Mouse (Mus musculus): ENCODE measurements around the gene Ncf2. TPM values are rescaled to one million over a fixed set of nuclear protein-coding genes. Genes with fewer than 3 reads are reported as not detected.

Gene Ncf2
- polyA plus RNA-seq, 1 experiment from 2014 or later, result 5.9 TPM

DNA sequence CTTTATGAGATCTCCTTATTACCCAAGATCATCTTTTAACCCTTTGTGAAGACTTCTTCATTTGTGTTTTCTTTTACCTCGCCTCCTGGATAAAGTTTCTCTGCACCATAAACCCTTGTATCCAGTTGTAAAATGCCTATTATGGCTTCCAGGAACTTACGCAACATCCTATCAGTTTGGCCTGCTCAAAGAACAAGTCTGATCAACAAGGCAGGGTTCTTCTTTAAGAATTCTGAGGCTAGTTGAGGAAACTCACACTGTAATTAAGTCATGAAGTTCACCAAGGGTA, 8.3 kb downstream of the Ncf2 start:
- H3K4me2 ChIP-seq (ENCODE audit: low read depth, low read length), result no peak overlapping the region
- DNase-seq (ENCODE audit: low spot score) (no peak), ATAC-seq (ENCODE audit: low read depth) (no peak)
- H3K9me3 ChIP-seq (ENCODE audit: control insufficient read depth, low read length), result no peaks in the 10 kb centered on the region
- H3K27me3 ChIP-seq (replicated peaks; ENCODE audit: control insufficient read depth, insufficient read depth, low read length), result no peaks in the 10 kb centered on the region
- no peak overlapping the region for H3K4me3 ChIP-seq (ENCODE audit: low read depth, low read length)
- no peak overlapping the region; the same call in 1 of the 2 replicates for H3K27ac ChIP-seq (replicated peaks; ENCODE audit: low read depth, low read length)
- no peaks in the 10 kb centered on the region for H3K36me3 ChIP-seq (ENCODE audit: control insufficient read depth, insufficient read depth, low read length)
- WGBS, result 84% methylated on average over 2 of the region's 2 CpGs
- no peak overlapping the region for H3K9ac ChIP-seq (ENCODE audit: low read depth, low read length)
- no peaks in the 10 kb centered on the region for H3K4me1 ChIP-seq (ENCODE audit: control insufficient read depth, insufficient read depth, low read length)

DNA sequence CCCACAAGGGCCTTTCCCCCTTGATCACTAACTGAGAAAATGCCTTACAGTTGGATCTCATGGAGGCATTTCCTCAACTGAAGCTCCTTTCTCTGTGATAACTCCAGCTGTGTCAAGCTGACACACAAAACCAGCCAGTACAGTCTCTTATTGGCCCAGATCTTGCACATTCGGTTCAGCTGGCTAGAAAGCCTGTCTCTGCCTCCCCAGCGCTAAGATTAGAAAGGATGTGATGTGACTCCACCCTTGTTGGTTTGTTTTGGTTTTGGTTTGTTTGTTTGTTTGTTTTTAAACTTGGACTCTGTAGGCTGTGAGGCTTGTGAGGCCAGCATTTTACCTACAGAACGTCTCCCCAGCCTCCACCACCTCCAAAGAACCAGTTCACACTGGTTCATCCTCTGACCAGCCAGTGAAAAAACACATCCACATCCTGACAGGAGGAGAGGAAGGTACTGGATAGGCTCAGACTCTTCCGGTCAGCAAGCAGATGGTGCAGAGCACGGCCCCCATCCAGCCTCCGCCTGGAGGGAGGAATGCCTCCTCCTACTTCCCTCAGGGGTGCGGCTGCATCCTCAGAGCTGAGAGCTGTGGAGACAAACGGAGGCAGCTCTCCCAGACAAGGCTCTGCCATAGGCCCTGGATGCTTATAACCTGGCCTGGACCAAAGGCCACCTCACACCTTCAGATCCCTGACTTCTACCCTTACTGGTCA, 9.7 kb downstream of the Ncf2 start:
- peak; percentile 23; the same call in 1 of the 2 replicates for ATAC-seq (ENCODE audit: low read depth)
- H3K4me1 ChIP-seq (ENCODE audit: control insufficient read depth, insufficient read depth, low read length), result no peaks in the 10 kb centered on the region
- no peak overlapping the region for H3K4me2 ChIP-seq (ENCODE audit: low read depth, low read length)
- DNase-seq (ENCODE audit: low spot score), result peak; percentile 48
- no peak overlapping the region for H3K9ac ChIP-seq (ENCODE audit: low read depth, low read length)
- H3K27ac ChIP-seq (replicated peaks; ENCODE audit: low read depth, low read length), result no peak overlapping the region
- no peaks in the 10 kb centered on the region for H3K27me3 ChIP-seq (replicated peaks; ENCODE audit: control insufficient read depth, insufficient read depth, low read length)
- WGBS, result 42% methylated on average over 8 of the region's 8 CpGs
- no peaks in the 10 kb centered on the region for H3K9me3 ChIP-seq (ENCODE audit: control insufficient read depth, low read length)
- H3K36me3 ChIP-seq (ENCODE audit: control insufficient read depth, insufficient read depth, low read length), result no peaks in the 10 kb centered on the region
- no peak overlapping the region for H3K4me3 ChIP-seq (ENCODE audit: low read depth, low read length)

DNA sequence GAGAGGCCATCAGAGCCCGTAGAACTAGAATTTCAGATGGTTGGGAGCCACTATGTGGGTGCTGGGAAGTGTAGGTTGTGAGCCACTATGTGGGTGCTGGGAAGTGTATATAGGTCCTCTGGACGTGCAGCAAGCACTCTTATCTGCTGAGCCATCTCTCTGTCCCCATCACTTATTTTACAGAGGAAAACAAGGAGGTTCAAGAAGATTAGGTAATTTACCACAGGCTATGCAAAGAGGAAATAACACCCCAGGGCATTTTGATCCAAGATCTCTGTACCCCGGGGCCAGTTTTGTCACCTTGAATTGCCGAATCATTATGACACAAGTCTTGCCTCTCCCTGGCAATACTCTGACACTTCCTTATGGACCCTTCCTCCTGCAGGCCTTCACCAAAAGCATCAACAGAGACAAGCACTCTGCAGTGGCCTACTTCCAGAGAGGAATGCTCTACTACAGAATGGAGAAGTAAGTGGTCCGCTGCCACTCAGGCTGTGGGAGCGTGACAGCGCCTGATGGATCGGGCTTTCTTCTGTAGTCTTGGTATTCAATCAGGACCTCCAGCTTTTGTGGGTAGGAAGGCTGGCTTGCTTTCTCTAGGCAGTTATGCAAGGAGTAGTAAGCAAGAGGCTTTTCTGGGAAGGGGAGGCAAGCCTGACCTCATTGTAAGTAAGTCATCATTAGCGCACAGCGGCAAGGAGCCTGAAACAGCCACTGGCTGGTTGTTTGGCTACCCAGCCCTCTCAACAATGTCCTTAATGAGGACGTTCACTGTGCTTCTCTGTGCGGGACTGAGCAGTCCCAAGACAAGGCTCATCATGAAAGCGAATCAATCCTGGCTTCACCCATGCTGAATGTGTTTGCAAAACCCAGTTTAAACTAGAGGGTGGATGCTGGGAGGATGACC, 10.8 kb downstream of the Ncf2 start:
- no peaks in the 10 kb centered on the region for H3K9me3 ChIP-seq (ENCODE audit: control insufficient read depth, low read length)
- WGBS, result 75% methylated on average over 13 of the region's 13 CpGs

DNA sequence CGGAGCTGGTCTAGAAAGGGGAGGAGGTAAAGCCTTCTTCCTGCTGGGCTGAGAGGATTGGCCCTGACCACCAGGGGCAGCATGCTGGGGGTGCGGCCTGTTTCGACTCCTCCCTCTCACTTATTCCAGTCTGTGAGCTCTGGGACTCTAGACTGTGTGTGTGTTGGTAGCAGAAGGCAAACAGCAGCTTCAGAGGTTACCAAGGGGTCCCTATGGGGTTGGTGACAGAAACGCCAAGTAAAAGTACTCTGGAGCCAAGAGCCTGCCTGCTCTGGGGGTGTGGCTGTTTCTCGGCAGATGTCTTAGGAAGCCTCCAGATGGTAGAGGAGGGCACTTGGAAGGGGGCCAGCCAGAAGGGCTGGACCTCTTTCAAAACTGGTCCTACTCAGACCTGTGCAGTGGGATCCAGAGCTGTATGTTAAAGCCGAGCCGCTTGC, 15.3 kb downstream of the Ncf2 start:
- peak; percentile 84 for DNase-seq (ENCODE audit: low spot score)
- WGBS, result 28% methylated on average over 5 of the region's 7 CpGs
- no peaks in the 10 kb centered on the region for H3K36me3 ChIP-seq (ENCODE audit: control insufficient read depth, insufficient read depth, low read length)
- no peaks in the 10 kb centered on the region for H3K27me3 ChIP-seq (replicated peaks; ENCODE audit: control insufficient read depth, insufficient read depth, low read length)
- no peaks in the 10 kb centered on the region for H3K9me3 ChIP-seq (ENCODE audit: control insufficient read depth, low read length)
- peak overlapping the region; percentile 4 for H3K4me2 ChIP-seq (ENCODE audit: low read depth, low read length)
- H3K27ac ChIP-seq (replicated peaks; ENCODE audit: low read depth, low read length), result no peak overlapping the region
- no peak overlapping the region for H3K4me3 ChIP-seq (ENCODE audit: low read depth, low read length)
- peaks cover 17% of the 10 kb centered on the region; the same call in 1 of the 2 replicates for H3K4me1 ChIP-seq (ENCODE audit: control insufficient read depth, insufficient read depth, low read length)
- peak; percentile 93 for ATAC-seq (ENCODE audit: low read depth)
- H3K9ac ChIP-seq (ENCODE audit: low read depth, low read length), result no peak overlapping the region

More for the DNA sequence above, 10.8 kb downstream of the Ncf2 start:
- H3K4me1 ChIP-seq (ENCODE audit: control insufficient read depth, insufficient read depth, low read length), result 0 out of 2 replicates have a peak, but pooled peaks cover 5% of the 10 kb centered on the region
- H3K4me2 ChIP-seq (ENCODE audit: low read depth, low read length), result no peak overlapping the region
- no peaks in the 10 kb centered on the region for H3K27me3 ChIP-seq (replicated peaks; ENCODE audit: control insufficient read depth, insufficient read depth, low read length)
- no peak overlapping the region for H3K4me3 ChIP-seq (ENCODE audit: low read depth, low read length)
- no peak; the same call in 1 of the 2 replicates for ATAC-seq (ENCODE audit: low read depth)
- no peak overlapping the region for H3K9ac ChIP-seq (ENCODE audit: low read depth, low read length)
- H3K36me3 ChIP-seq (ENCODE audit: control insufficient read depth, insufficient read depth, low read length), result no peaks in the 10 kb centered on the region
- no peak for DNase-seq (ENCODE audit: low spot score)
- H3K27ac ChIP-seq (replicated peaks; ENCODE audit: low read depth, low read length), result no peak overlapping the region

DNA sequence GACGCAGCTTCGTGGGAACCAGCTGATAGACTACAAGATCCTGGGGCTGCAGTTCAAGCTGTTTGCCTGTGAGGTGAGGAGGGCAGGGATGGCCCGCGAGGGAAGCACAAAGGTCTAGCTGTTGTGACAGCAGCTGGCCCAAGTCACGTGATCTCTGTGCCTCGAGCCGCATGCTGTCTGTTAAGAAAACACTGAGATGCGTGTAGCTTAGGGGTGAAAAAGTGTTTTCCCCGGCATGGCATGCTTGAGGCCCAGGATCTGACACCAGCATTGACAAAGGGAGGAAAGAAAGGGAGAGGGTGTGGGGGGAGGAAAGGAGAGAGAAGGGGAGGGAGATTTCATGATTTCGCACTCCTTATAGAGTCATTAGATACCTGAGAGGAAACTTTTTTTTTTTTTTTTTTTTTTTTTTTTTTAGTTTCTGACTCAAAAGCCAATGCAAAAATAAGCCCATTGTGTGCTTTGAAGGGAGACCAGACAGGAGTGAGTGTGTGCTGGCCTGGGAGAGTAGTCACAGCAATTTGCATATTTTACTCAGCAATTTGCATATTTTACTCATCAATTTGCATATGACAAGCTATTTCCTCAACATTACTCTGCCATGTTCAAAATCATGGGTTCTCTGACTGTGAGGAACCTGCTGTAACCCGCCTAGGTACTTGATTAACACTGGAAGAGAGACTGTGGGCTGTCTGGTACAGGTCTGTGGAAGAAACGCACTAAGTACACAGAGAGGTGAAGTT, 17.2 kb downstream of the Ncf2 start:
- peaks cover 17% of the 10 kb centered on the region; the same call in 1 of the 2 replicates for H3K4me1 ChIP-seq (ENCODE audit: control insufficient read depth, insufficient read depth, low read length)
- no peak overlapping the region for H3K9ac ChIP-seq (ENCODE audit: low read depth, low read length)
- DNase-seq (ENCODE audit: low spot score) (peak; percentile 45), ATAC-seq (ENCODE audit: low read depth) (no peak)
- H3K4me2 ChIP-seq (ENCODE audit: low read depth, low read length), result no peak overlapping the region
- H3K36me3 ChIP-seq (ENCODE audit: control insufficient read depth, insufficient read depth, low read length), result no peaks in the 10 kb centered on the region
- H3K27me3 ChIP-seq (replicated peaks; ENCODE audit: control insufficient read depth, insufficient read depth, low read length), result no peaks in the 10 kb centered on the region
- 0 out of 2 replicates have a peak overlapping the region, but pooled peaks have one; percentile 28 for H3K27ac ChIP-seq (replicated peaks; ENCODE audit: low read depth, low read length)
- no peaks in the 10 kb centered on the region for H3K9me3 ChIP-seq (ENCODE audit: control insufficient read depth, low read length)
- H3K4me3 ChIP-seq (ENCODE audit: low read depth, low read length), result no peak overlapping the region
- WGBS, result 25% methylated on average over 12 of the region's 12 CpGs

DNA sequence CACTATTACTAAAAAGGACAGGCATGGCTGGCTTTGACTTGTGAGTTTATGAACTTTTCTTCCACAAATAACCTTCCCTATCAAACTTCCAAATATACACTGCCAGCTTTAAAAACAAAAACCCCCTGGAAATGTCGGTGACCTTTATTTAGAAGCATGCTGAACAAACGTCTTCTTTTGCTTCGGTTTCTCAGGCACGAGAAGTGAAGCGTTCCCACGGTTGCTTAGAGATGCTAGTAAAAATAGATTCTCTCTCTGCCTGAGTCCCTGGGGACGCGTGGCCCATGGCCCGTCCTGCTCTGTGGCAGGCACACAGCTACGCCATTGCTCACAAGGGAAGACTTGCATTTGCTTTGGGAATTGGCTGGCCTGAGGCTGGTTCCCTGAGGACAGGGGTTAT, 17.8 kb downstream of the Ncf2 start:
- 0 out of 2 replicates have a peak overlapping the region, but pooled peaks have one; percentile 28 for H3K27ac ChIP-seq (replicated peaks; ENCODE audit: low read depth, low read length)
- no peak overlapping the region for H3K4me3 ChIP-seq (ENCODE audit: low read depth, low read length)
- no peaks in the 10 kb centered on the region for H3K36me3 ChIP-seq (ENCODE audit: control insufficient read depth, insufficient read depth, low read length)
- 34% methylated on average over 10 of the region's 10 CpGs for WGBS
- peaks cover 17% of the 10 kb centered on the region; the same call in 1 of the 2 replicates for H3K4me1 ChIP-seq (ENCODE audit: control insufficient read depth, insufficient read depth, low read length)
- H3K27me3 ChIP-seq (replicated peaks; ENCODE audit: control insufficient read depth, insufficient read depth, low read length), result no peaks in the 10 kb centered on the region
- no peak overlapping the region for H3K4me2 ChIP-seq (ENCODE audit: low read depth, low read length)
- no peak overlapping the region for H3K9ac ChIP-seq (ENCODE audit: low read depth, low read length)
- no peak for ATAC-seq (ENCODE audit: low read depth)
- peak; percentile 67 for DNase-seq (ENCODE audit: low spot score)
- H3K9me3 ChIP-seq (ENCODE audit: control insufficient read depth, low read length), result no peaks in the 10 kb centered on the region

DNA sequence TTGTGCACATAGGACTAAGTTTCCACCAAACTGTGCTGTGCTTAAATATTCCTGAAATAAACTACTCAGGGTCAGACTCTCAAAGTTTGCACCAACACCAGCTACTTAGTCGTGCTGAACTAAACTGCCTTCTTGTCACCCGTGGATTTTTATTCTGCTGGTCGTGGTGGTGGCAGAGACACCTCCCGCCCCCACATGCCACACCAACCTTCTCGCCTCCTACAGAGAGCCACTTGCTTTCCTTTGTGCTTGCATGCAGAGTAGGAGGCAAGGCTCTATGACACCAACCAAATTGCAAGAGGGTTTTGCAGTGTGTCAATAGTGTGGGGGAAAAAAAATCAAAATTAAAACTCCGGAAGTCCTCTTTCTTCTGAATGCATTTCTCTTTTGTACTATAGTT, 19.6 kb downstream of the Ncf2 start:
- no peak overlapping the region for H3K27ac ChIP-seq (replicated peaks; ENCODE audit: low read depth, low read length)
- H3K4me2 ChIP-seq (ENCODE audit: low read depth, low read length), result no peak overlapping the region
- DNase-seq (ENCODE audit: low spot score) (no peak), ATAC-seq (ENCODE audit: low read depth) (no peak)
- no peaks in the 10 kb centered on the region for H3K27me3 ChIP-seq (replicated peaks; ENCODE audit: control insufficient read depth, insufficient read depth, low read length)
- peaks cover 17% of the 10 kb centered on the region; the same call in 1 of the 2 replicates for H3K4me1 ChIP-seq (ENCODE audit: control insufficient read depth, insufficient read depth, low read length)
- 87% methylated on average over 6 of the region's 6 CpGs for WGBS
- no peaks in the 10 kb centered on the region for H3K36me3 ChIP-seq (ENCODE audit: control insufficient read depth, insufficient read depth, low read length)
- H3K4me3 ChIP-seq (ENCODE audit: low read depth, low read length), result no peak overlapping the region
- no peak overlapping the region for H3K9ac ChIP-seq (ENCODE audit: low read depth, low read length)
- no peaks in the 10 kb centered on the region for H3K9me3 ChIP-seq (ENCODE audit: control insufficient read depth, low read length)

DNA sequence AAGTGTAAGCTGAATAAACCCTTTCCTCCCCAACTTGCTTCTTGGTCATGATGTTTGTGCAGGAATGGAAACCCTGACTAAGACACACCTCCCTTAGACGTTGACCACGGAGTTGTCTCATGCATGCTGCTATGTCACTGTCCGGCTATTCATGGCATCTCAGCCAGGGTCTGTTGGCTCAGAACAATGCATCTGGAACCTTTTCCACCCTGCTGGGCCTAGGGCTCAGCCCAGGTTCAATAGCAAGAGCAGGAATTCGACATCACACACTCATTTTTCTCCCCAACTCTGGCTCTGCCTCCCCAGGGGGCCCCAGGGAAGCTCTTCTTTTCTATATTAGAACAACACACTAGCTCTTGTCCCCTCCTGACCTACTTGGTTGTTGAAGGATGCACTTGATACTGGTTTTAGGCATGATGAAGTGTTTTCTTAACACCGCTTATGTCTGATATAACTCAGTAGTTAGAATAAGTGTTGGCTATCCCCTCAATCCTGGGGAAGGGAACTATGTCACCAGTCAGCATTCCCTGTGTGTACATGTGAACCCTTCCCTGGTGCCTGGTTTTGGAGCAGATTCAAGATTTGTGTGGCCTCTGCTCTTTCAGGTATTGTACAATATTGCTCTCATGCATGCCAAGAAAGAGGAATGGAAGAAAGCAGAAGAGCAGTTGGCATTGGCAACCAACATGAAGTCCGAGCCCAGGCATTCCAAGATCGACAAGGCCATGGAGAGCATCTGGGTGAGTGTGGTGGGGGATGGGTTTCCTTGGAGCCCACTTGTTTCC, 21.1 kb downstream of the Ncf2 start:
- Histone ChIP-seq H3K9me3 (ENCODE audit: control insufficient read depth, low read length) (no peaks in the 10 kb centered on the region), H3K4me2 (ENCODE audit: low read depth, low read length) (no peak overlapping the region), H3K27ac (replicated peaks; ENCODE audit: low read depth, low read length) (no peak overlapping the region), H3K9ac (ENCODE audit: low read depth, low read length) (no peak overlapping the region), H3K4me1 (ENCODE audit: control insufficient read depth, insufficient read depth, low read length) (peaks cover 12% of the 10 kb centered on the region; the same call in 1 of the 2 replicates), H3K36me3 (ENCODE audit: control insufficient read depth, insufficient read depth, low read length) (no peaks in the 10 kb centered on the region), H3K27me3 (replicated peaks; ENCODE audit: control insufficient read depth, insufficient read depth, low read length) (no peaks in the 10 kb centered on the region), H3K4me3 (ENCODE audit: low read depth, low read length) (no peak overlapping the region)
- 74% methylated on average over 7 of the region's 7 CpGs for WGBS
- DNase-seq (ENCODE audit: low spot score), result no peak
- no peak for ATAC-seq (ENCODE audit: low read depth)

All from embryonic facial prominence, embryonic 14.5 days (tissue).